Mouse (Mus musculus) hematopoietic stem cell, adult 5-6 weeks (primary cell): ENCODE measurements around the gene Pax7. TPM values are rescaled to one million over a fixed set of nuclear protein-coding genes. Genes with fewer than 3 reads are reported as not detected.

Experiments used
- ATAC-seq, 2 experiments: fragments of 125-278 bp in 1 of 2; replicated peaks in 1 of 2; 2 replicates each; pipeline ENCODE4 v1.8.0; 2016 to 2017; ENCODE audit warnings: inconsistent platforms in 2 of 2, mild to moderate bottlenecking in 2 of 2, moderate number of reproducible peaks in 2 of 2, low read depth in 1 of 2, moderate TSS enrichment in 1 of 2; ENCODE audit not compliant: low FRiP score in 2 of 2, poor library complexity in 2 of 2, severe bottlenecking in 2 of 2, insufficient read depth in 1 of 2, low TSS enrichment in 1 of 2
- total RNA-seq: library from RNA; stranded (forward); fragments of 172-1452, 232-1000 nt; gene quantifications from 2 replicates; pipeline ENCODE4 v1.2.3, GENCODE M21; 2017

Pax7 gene
- total RNA-seq, 1 experiment from 2014 or later: not detected

DNA sequence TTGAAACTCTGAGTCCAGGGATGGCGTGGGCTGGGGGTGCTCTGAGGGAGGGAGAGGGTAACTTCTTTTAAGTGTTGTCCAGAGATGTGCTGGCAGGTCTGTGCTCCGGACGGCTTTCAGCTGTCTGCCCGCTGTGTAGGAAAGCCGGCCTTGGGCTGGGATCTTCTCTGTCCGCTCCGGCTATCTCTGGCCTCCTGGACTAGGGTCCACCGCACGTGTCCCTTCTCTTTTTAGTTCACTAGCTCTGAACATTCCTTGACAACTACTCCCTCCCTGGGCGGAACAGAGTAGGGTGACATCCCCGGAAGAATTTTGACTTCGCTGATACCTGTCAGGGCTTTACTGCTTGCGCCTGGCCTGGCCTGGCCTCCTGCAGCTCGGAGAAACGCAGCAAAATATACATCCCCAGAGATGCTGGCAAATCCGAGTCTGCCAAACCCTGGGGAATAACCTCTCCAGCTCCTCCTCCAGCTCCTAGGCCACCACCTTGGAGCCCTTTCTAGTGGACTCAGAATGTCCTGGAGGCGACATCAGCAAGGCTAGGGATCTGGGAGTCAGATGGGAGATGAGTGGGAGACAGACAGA, 581 bp upstream of the Pax7 start:
- no peak for ATAC-seq

DNA sequence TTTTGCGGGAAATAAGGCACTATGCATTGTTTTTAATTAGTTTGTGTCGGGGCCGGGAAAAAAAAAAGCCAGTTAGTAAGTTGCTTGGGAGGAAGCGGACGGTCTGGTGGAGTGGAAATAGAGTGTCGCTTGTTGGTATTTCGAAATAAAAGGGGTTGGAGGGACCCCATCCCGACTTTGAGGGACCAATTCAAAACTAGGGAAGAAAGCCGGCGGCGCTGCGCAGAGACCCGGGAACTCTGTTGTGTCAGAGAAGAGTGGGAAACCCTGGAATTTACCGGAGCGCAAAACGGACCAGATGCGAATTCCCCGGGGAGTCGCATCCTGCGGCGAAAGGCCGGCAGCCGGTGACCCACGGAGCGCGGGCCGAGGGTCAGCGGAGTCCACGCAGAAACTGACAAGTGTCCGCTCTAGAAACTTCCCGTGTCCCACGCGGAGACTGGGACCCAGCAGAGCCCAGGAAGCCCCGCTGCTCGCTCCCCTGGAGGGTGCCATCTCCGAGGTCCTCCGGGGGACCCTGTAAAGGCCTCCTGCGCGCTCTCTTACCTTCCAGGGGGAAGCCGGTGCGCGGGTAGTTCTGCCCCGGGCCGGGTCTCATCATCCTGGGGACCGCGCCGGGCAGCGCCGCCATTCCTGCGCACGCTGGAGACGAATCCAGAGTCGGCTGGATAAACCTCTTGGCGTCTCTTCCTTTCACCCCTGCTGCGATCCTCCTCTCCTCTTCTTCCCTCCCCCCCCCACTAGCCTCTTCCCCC, 870 bp downstream of the Pax7 start:
- no peak for ATAC-seq

DNA sequence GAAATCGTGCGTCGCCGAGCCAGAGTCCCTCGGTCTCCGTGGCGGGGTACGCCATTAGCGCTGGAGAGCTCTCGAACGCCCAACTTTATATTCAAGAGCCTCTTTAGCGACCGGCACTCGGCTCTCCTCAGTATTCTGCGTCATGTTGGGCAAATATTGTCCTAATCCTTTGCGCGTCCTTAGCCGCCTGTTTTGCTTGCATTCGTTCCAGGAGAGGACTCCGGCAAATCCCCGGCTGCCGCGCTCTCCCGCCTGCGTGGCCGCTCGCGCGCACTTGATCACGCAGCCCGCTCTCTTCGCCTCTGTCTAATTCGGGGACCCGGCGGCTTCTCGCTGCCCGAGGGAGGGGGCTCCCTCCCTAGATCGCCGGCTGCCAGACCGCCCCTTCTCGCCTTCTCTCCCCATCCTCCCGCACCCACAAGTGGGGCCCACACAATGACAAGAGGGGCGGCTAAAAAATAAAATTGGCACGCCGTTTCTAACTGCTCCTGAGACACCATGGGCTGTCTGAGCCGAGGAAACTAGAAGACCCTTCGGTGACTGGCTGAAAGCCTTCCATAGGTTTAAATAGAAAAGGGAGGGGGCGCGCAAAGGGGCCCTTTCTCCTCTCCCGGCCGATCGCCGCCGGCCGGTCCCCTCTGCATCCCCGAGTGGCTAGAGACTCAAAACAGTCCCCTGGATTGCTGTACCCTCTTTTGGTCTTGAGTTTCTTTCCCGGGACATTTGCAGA, 1.7 kb downstream of the Pax7 start:
- ATAC-seq: no peak

DNA sequence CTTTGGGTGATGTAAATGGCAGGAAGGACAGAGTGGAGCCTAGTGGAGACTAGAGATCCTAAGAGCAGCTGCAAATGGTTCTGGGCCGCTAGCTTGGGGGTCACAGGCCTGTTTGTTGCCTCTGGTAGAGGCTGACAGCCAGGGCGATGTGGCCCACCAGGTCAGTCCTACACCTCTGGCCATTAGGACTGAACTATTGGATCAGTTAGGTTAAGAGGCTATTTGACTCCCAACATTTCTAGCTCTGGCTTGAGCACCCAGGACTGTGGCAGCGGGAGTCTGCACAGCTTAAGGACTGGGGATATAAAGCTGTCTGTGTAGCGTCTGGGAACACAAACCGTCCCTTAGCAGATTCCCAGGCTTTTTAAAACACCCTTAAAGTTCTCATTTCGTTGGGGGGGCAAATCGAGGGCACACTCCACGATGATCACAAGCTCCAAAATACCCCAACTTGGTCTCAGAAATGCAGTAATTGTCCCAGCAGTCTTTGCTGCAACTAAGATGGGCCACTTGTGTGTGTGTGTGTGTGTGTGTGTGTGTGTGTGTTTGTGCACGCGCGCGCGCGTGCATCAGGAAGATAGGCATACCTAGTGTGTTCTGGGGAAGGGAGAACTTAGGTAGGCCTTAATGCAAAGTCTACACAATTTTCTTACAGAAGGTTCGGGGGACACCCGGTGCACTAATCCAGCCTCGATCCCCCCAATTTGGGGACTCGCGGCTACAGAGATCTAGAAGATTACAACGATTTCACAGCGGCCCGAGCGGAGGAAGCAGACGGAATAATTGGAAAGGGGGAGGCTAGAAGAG, 2.5 kb downstream of the Pax7 start:
- no peak for ATAC-seq

DNA sequence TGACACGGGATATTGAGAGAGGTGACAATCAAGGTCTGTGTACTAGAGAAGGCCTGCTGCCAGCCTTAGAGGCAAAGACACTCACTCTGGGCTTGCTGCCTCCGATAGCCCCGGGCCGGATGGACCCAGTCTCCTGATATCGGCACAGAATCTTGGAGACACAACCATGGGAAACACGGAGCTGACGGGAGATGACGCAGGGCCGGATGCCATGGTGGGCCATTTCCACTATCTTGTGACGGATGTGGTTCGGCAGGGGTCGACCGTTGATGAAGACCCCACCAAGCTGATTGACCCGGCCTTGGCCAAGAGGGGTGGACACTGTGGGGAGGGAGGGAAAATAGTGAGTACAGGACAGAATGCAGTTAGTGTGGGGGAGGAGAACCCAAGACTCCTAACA, 3.3 kb downstream of the Pax7 start:
- ATAC-seq: no peak

DNA sequence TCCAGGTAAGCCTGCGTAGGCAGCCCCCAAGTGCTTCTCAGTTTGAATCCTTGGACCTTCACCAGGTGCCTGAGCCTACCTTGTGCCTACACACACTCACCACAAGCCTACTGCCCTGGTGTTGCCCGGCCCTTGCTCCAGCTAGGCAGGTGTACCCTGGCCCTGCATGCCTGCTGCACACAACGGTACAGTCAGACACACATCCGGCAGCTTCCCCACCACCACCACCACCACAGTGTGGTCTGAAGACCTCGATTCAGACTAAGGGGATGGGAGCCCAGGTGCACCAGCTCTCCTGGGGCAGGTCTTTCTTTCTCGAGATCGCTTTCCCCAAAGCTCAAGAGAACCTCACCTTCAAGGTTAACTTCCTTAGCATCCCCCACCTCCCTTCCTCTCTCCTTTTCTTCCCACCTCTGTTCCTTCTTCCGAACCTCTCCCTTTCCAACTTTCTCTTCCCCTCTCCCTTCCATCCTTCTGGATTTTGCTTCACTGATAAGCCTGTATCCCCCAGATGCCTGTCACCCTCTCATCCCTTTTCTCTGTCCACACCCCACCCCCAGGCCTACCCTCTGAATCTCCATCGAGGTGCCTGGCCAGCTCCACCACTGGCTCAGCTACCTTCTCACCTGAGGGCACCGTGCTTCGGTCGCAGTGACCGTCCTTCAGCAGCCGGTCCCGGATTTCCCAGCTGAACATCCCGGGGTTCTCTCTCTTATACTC, 4.3 kb downstream of the Pax7 start:
- 0 out of 4 replicates have a peak, but pooled peaks of 1 of the 2 experiments have one; percentile 27 for ATAC-seq

DNA sequence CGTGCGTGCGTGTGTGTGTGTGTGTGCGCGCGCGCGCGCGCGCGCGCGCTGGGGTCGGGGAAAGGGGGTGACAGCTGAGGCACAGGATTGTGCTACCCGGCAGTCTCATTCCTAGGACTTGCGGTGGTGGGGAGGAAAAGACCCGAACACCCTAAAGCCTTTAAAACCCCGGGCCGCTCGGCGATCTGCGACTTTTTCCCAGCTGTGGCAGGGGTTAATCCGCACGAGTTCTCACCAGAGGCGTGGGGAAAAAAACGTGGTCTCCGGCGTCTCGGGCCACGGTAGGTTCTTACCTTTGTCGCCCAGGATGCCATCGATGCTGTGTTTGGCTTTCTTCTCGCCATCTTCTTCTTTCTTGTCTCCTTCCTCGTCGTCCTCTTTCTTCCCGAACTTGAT, 5.0 kb downstream of the Pax7 start:
- no peak for ATAC-seq

DNA sequence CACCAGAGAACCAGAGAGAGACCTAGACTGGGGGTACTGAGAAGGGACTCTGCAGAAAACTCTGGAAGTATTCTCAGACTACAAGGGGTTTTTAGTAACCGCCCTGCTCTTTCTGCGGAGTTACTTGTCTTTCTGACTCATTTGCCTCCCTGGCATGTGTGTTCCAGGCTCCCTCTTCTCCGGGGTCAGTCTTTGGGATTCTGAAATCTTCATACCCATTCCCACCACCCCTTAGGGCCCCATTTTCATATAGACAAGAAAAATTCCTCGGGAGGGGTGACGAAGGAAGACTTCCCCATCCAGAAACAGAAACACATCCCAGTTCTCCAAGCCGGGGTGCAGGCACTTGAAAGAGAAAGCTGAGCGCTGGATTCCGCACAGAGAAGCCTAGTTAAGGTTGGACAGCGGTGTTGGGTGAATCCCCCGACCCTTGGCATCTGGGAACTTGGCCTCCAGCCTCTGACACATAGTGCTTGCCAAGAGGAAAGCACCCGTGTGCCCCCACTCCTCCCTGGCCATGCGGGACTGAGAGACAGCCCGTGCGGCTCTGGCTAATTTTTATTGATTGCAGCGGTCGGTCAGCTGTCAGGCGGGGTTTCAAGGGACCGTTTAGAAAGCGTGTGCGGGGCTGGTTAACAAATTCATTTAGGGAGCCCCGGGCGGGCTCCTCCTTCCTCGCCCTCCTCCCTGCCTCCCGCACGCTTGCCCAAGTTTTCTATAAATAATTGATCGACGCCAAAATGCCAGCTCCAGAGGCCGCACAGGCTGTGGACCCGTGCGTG, 5.6 kb downstream of the Pax7 start:
- no peak for ATAC-seq

DNA sequence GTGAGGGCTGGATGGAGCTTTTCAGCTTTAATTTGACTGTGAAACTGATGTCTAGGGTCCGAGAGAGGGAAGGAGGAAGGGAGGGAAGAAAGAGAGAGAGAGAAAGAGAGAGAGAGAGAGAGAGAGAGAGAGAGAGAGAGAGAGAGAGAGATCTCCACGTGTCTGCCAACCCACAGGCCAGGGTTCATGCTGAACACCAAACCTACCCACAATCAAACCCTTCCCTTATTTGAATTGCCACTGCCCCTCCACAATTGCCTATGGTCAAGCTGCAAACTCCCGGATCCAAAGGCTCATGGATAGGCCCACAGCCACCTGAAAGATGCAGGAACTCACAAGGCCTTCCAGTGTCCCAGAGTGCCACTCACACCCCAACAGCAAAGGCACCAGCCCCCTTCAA, 7.1 kb downstream of the Pax7 start:
- no peak for ATAC-seq

DNA sequence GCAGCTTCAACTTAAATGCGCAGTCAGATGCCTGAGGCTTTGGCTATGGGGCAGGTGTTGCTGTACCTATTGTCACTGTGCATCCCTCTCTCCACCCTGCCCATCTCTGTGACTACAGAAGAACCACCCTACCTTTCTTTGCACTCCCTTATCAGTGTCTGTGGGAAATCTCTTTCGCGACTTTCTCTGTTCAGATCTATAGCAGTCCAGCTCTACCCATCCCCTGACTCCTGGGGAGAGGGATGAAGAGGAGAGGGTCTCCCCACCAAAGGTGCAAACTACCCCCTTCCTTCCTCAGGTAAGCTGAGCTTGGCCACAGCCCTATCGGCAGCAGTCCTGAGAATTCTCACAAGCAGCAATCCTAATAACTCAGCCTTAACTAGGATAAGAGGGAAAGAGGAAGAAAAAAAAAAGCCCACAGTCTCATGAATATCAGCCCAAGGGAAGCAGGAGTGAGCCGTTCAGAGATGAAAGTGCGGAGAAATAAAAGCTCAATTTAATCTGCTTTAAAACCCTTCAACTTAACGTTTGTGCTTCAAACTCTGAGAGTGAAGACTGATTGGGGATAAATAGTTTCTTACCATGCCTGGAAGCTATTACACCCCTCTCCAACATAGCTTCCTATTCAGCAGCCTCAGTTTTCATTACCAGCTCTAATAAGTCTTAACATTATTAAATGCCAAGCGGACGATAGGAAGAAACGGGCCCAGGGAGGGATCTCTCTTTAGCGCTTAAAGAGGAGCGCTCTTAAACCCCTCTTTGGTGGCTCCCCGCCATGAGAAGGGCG, 7.8 kb downstream of the Pax7 start:
- ATAC-seq: no peak

DNA sequence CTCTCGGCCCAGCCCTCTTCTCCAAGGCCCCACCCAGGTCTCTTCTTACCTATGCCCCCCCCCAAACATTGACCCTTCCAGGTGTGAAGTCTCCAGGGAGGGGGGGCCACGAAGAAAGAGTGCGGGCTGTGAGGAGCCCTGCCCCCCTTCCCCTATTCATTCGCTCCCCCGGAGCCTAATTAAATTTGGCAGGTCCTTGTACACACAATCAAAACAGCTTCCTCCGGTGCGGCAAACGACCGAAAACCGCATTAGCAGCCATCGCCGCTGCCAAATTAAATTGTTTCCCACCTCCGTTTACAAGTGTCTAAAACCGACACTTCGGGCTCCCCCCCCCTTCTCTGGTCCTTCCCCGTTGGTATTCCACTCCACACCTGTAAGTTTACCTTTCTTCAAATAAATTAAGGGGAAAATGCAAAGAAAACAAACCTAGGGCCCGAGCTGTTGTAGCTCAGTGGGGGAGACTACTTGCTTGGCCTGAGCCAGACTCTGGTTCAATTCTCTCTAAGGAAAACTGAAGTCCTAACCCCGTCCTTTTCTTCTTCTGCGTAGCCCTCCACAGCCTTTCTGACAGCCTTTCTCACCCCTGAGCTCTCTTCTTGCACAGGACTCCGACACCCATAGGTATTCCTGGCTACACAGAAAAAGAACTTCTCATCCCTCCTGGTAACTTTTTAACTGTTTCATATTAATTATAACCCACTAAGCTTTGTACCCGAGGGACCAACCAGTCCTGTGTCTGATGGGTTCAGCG, 8.6 kb downstream of the Pax7 start:
- ATAC-seq: no peak

DNA sequence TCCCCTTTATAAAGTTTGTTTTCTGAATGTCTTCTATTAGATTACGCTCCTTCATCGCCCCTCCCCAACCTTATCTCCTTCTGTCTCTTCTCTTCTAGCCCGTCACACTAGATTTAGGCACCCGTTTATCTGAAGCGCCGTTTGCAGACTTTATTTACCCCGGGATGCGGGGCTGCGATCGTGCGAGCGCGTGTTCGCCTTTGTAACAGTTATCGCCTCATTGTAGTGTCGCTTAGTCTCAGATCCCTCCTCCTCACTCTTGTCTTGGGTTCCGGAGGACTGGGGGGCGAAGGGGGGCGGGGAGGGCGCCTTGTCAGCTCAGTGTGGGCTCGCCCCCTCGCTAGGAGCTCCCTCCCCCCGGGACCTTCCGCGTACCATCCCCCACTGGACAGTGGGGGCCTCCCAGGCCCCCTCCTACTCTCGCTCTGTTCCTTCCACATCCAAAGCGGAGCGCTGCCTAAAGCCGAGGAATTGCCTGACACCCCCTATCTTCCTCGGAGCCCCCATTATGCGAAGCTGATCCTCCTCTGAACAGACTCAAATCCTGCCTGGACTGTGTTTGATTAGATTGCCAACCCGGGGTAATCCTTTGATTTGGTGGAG, 9.4 kb downstream of the Pax7 start:
- no peak for ATAC-seq

DNA sequence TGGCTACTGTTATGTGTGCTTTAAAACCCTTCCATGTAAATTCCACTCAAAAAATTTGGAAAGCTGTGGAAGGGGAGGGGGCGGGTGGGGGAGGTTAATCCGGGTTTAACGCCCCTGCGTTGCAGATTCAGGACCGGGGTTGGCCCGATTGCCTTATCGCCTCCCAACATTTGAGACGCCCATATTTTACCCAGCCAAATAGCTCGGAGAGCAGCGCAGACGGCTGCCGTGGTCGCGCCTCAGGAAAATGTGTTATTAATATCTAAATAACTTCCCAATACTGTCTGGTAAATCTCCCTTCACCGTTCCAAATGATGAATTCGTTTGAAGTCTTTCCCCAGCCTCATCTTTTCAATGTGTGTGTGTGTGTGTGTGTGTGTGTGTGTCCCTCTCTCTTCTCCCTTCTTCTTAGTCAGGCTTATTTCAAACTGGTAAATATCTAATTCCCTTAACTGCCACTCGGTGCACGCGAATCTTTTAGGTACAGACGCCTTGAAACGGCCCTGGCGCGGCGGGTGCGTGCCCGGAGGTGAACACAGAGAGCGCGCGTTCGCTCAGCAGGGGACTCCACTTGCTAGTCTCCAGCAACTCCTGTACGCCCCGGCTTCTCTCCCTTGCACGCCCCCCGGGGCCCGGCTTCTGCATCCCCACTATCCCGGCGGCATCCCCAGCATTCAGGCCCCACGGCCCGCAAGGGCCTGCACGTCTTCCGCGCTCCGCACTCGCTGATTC, 10.0 kb downstream of the Pax7 start:
- ATAC-seq: no peak
